Mouse (Mus musculus) hindbrain, embryonic 16.5 days (tissue): ENCODE measurements around the gene Klhl33. TPM values are rescaled to one million over a fixed set of nuclear protein-coding genes. Genes with fewer than 3 reads are reported as not detected.
"Not testable (repeated sequence)": the region's sequence is repeated elsewhere in the genome, so short reads cannot be mapped to it uniquely, and the experiment has no call there.

Experiments
- ATAC-seq: fragments of 200-750 bp; cut with Nextera tagmentation; 2 replicates; pipeline ENCODE4 v1.8.0; 2017; ENCODE audit warnings: moderate TSS enrichment, moderate library complexity
- H3K27ac ChIP-seq: fragments of 300-500 bp; sonication (generic); 2 replicates; pipeline ENCODE4 v1.5.1; 2014; ENCODE audit warnings: low read depth, mild to moderate bottlenecking, control low read depth, low read length, moderate library complexity
- H3K27me3 ChIP-seq: fragments of 300-500 bp; sonication (generic); replicated peaks from 2 replicates; pipeline ENCODE4 v1.6.1; 2014; ENCODE audit warnings: low read length; ENCODE audit not compliant: control insufficient read depth, insufficient read depth
- H3K36me3 ChIP-seq: fragments of 300-500 bp; sonication (generic); 2 replicates; pipeline ENCODE4 v1.6.1; 2014; ENCODE audit warnings: mild to moderate bottlenecking, low read length, moderate library complexity, mixed read lengths; ENCODE audit not compliant: control insufficient read depth, insufficient read depth
- H3K4me1 ChIP-seq: fragments of 300-500 bp; sonication (generic); 2 replicates; pipeline ENCODE4 v1.6.1; 2014; ENCODE audit warnings: low read depth, low read length; ENCODE audit not compliant: control insufficient read depth, insufficient read depth
- H3K4me2 ChIP-seq: fragments of 300-500 bp; sonication (generic); 2 replicates; pipeline ENCODE4 v1.6.1; 2014; ENCODE audit warnings: mild to moderate bottlenecking, low read length, control low read depth, moderate library complexity
- H3K4me3 ChIP-seq: fragments of 300-500 bp; sonication (generic); 2 replicates; pipeline ENCODE4 v1.5.1; 2014; ENCODE audit warnings: mild to moderate bottlenecking, low read length, control low read depth, moderate library complexity
- H3K9ac ChIP-seq: fragments of 300-500 bp; sonication (generic); 2 replicates; pipeline ENCODE4 v1.6.1; 2014; ENCODE audit warnings: low read depth, mild to moderate bottlenecking, control low read depth, low read length, moderate library complexity
- H3K9me3 ChIP-seq: fragments of 300-500 bp; sonication (generic); 2 replicates; pipeline ENCODE4 v1.6.1; 2014; ENCODE audit warnings: mild to moderate bottlenecking, low read length, moderate library complexity; ENCODE audit not compliant: control insufficient read depth
- WGBS: fragments of 180-500 bp; shearing (Covaris S2); extraction: QIAGEN DNeasy Blood & Tissue Kit; methylation state at CpG from one replicate; pipeline ENCODE4 v1.1.7; 2014; 5-methylcytosine and 5-hydroxymethylcytosine counted together
- polyA plus RNA-seq: library from polyadenylated mRNA; unstranded; fragments of >200 nt; fragmentation: Nextera tagmentation; extraction: Ambion mirVana; gene quantifications from 2 replicates; pipeline ENCODE4 v1.2.1, GENCODE M21; 2015

Gene Klhl33
- polyA plus RNA-seq, 1 experiment from 2014 or later = 4.3 TPM

DNA sequence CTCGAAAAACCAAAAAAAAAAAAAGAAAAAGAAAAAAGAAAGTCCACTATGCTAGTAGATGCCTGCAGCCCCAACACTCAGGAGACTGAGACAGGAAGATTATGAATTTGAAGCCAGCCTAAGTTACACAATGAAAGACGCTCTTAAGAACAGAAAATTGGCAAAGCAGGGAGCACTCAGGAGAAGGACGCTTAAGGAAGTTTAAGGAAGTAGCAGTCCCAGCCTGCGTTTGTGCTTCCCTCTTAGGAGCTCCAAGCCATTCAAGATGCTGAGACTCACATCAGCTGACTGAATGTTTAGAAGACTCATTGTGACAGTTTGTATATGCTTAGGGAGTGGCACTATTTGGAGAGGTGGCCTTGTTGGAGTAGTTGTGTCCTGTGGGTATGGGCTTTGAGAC is 10.8 kb upstream of the Klhl33 start:
- peaks cover 2% of the 10 kb centered on the region; the same call in 1 of the 2 replicates for H3K4me1 ChIP-seq
- ATAC-seq = no peak
- 82% methylated on average over 4 of the region's 4 CpGs for WGBS
- no peaks in the 10 kb centered on the region for H3K9me3 ChIP-seq
- H3K9ac ChIP-seq = no peak overlapping the region
- no peak overlapping the region for H3K4me2 ChIP-seq
- H3K4me3 ChIP-seq = no peak overlapping the region
- H3K27me3 ChIP-seq = no peaks in the 10 kb centered on the region
- peaks cover 6% of the 10 kb centered on the region; the same call in 1 of the 2 replicates for H3K36me3 ChIP-seq
- no peak overlapping the region for H3K27ac ChIP-seq

DNA sequence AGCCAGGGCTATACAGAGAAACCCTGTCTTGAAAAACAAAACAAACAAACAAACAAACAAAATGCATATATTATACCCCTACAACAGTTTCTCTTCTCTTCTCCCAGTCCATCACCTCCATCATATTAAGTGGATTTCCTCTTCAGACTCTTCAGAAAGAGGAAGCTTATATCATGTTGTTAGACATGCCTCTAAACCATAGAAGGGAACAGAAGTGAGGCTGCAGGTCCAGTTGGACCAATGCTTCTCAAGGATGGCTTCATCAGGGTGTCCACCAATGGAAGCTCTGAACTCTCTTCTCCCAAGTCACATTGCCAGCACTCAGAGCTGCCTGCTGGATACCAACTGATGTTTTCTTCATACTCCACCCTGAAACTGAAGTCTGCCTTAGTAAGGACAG is 8.0 kb upstream of the Klhl33 start:
- not testable (repeated sequence) for H3K9me3 ChIP-seq, H3K27ac ChIP-seq, H3K4me2 ChIP-seq, H3K36me3 ChIP-seq, H3K9ac ChIP-seq, H3K4me1 ChIP-seq, H3K4me3 ChIP-seq, ATAC-seq, H3K27me3 ChIP-seq

DNA sequence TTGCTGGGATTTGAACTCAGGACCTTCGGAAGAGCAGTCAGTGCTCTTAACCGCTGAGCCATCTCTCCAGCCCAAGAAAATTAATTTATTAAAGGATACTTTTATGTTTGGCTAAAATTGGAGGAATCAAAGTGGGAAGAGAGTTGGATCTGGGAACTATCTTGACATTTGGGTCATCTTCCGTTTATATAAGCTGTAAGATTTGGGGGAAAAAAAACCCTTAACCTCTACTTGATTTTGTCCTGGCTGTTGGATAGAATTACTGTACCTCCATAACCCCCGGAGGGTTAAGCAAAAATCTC is 7.5 kb upstream of the Klhl33 start:
- no peak overlapping the region for H3K4me3 ChIP-seq
- H3K9me3 ChIP-seq = no peaks in the 10 kb centered on the region
- ATAC-seq = no peak
- H3K4me1 ChIP-seq = peaks cover 2% of the 10 kb centered on the region; the same call in 1 of the 2 replicates
- no peak overlapping the region for H3K4me2 ChIP-seq
- H3K36me3 ChIP-seq = no peaks in the 10 kb centered on the region
- no peak overlapping the region for H3K9ac ChIP-seq
- WGBS = 87% methylated on average over 4 of the region's 4 CpGs
- no peak overlapping the region for H3K27ac ChIP-seq
- no peaks in the 10 kb centered on the region for H3K27me3 ChIP-seq

DNA sequence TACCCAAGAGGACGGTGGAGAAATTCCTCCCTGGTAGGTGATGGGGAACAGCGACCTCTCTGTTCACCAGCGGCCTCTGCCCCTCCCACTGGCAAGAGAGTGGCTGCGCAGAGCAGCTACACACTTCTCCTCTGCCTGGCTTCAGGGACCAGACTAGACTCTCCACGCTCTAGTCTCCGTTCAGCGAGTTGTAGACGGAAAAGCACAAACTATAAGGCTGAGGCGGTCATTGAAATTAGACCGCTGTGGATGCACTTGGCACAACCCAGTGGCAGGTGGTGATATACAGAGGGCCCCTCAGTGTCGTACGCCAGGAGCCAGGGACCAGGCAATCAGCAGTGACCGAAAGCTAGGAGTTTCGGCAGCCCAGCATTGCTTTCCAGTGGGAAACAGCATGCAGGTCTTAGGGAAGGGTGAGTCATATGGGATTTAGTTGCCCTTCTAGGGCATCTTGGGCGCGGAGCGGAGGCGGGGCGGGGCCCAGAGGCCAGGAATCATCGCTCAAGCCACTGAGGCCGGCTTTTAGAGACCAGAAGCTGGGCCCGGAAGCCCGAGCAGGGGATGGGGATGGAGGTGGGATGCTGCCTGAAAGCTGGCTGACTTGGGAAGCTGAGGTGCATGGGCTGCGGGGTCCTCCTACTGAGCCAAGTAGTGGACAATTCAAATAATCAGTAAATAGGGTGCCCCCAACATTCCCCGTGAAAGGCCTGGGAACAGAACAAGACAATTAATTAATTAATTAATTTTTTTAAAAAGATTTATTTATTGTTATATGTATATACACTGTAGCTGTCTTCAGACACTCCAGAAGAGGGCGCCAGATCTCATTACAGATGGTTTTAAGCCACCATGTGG is 6.9 kb upstream of the Klhl33 start:
- peak overlapping the region; percentile 69 for H3K27ac ChIP-seq
- H3K4me2 ChIP-seq = peak overlapping the region; percentile 64
- no peaks in the 10 kb centered on the region for H3K9me3 ChIP-seq
- H3K27me3 ChIP-seq = no peaks in the 10 kb centered on the region
- 2% methylated on average over 26 of the region's 26 CpGs for WGBS
- H3K4me1 ChIP-seq = peaks cover 2% of the 10 kb centered on the region; the same call in 1 of the 2 replicates
- ATAC-seq = peak; percentile 94
- H3K4me3 ChIP-seq = peak overlapping the region; percentile 41
- H3K36me3 ChIP-seq = no peaks in the 10 kb centered on the region
- H3K9ac ChIP-seq = peak overlapping the region; percentile 60

DNA sequence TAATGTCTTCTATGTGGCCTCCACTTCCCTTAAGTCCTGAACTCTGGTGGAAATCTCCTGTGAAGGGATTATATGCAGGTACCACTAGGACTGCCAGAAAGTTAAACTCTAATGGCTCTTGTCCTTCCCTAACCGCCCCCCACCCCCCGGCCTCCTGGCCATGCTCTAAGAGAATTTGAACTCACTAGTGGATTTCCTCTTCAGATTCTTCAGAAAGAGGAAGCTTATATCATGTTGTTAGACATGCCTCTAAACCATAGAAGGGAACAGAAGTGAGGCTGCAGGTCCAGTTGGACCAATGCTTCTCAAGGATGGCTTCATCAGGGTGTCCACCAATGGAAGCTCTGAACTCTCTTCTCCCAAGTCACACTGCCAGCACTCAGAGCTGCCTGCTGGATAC is 685 bp upstream of the Klhl33 start:
- H3K9ac ChIP-seq, ATAC-seq, H3K36me3 ChIP-seq, H3K4me3 ChIP-seq, H3K27ac ChIP-seq, H3K27me3 ChIP-seq, H3K9me3 ChIP-seq, H3K4me1 ChIP-seq, H3K4me2 ChIP-seq: not testable (repeated sequence)
- 92% methylated on average over 2 of the region's 2 CpGs for WGBS

DNA sequence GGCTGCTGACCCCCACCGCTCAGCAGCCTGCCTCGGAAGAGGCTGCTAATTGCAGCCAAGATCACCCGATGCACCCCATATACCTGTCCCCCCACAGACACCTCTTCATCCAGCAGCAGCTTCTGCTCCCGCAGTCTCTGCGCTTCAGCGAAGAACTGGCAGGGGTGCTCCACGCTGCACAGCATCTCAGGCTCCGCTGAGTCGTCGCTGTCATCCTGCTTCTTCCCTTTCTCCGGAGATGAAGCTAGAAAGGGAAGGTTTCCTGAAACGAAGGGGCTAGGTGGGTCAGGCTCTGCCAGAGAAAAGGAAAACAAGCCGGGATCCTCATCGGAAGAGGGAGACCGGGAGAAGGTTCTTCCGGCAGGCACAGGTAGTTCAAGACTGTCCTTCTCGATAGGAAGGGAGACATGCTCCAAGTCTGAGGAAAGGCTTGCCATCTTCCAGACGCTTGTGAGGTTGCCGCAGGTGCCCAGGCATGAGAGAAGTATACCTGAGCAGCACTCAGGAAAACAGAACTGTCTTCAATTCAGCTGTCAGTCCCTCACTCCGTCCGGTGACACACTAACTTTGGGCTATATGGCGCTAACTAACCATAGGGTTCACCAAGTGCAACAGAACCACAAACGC is 447 bp downstream of the Klhl33 start:
- Histone ChIP-seq H3K4me1 (peaks cover 6% of the 10 kb centered on the region; the same call in 1 of the 2 replicates), H3K4me2 (peak overlapping the region; percentile 95), H3K27me3 (no peaks in the 10 kb centered on the region), H3K36me3 (no peaks in the 10 kb centered on the region), H3K4me3 (peak overlapping the region; percentile 55), H3K27ac (peak overlapping the region; percentile 26), H3K9me3 (no peaks in the 10 kb centered on the region), H3K9ac (peak overlapping the region; percentile 76)
- ATAC-seq = peak; percentile 86
- WGBS = 18% methylated on average over 23 of the region's 23 CpGs

DNA sequence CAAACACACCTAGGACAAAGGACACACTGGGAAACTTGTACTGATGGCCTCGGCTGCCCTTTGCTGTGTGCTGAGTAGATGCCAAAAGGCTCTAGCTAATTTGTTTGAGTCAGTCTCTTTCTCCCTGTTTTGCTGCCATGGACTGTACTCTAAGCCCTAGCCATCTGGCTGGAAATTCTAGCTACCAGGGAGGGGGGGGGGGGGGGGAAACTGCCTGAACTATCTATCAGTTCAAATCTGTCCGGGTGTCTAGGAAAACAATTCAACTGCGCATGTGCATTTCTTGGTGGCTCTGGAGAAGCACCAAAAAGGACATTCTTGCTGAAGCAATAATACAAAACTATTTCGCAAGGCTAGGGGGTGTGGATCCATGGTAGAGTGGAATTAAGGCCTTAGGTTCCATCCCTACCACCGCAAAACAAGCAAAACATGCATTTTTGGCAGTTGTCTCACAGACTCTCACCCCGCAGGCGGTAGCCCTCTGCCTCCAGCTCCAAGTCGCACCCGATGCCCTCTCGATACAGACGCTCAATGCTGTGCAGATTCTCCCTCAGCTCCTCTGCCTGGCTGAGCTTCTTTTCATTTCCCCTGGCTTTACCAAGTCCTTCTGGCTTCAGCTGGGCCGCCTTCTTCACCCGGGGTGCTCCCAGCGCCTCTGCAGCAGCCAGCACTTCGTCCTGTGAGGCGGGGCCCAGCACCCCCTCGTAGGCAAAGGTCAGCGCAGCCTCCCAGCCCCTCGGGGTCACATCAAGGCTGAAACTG is 1.1 kb downstream of the Klhl33 start:
- peak; percentile 70 for ATAC-seq

DNA sequence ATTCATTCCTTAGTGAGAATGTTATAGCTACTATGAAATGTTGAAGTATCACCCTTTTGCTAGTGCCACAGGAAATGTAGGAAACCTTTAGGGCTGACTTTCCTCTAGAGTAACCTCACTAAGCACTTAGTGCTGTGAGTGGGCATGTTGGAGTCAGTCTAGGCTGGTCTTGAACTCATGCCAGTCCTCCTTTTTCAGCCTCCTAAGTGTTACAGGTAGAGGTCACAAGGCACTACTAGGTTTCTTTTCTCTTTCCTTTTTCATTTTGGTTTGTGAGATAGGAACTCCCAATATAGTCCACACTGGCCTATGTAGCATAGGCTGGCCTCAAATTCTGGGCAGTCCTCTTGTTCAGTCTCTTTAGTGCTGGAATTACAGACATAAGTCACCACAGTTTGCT is 1.9 kb downstream of the Klhl33 start:
- no peak overlapping the region for H3K4me2 ChIP-seq
- no peak overlapping the region; the same call in 1 of the 2 replicates for H3K27ac ChIP-seq
- H3K9me3 ChIP-seq = no peaks in the 10 kb centered on the region
- no peaks in the 10 kb centered on the region for H3K27me3 ChIP-seq
- no peak overlapping the region for H3K4me3 ChIP-seq
- H3K36me3 ChIP-seq = no peaks in the 10 kb centered on the region
- H3K4me1 ChIP-seq = peaks cover 6% of the 10 kb centered on the region; the same call in 1 of the 2 replicates
- H3K9ac ChIP-seq = no peak overlapping the region
- ATAC-seq = no peak

More for the DNA sequence above, 1.1 kb downstream of the Klhl33 start:
- no peaks in the 10 kb centered on the region for H3K27me3 ChIP-seq
- H3K4me2 ChIP-seq = peak overlapping the region; percentile 95
- H3K36me3 ChIP-seq = no peaks in the 10 kb centered on the region
- H3K4me3 ChIP-seq = peak overlapping the region; percentile 55
- H3K9me3 ChIP-seq = no peaks in the 10 kb centered on the region
- peak overlapping the region; percentile 76 for H3K9ac ChIP-seq
- WGBS = 14% methylated on average over 19 of the region's 19 CpGs
- peaks cover 6% of the 10 kb centered on the region; the same call in 1 of the 2 replicates for H3K4me1 ChIP-seq
- peak overlapping the region; percentile 26 for H3K27ac ChIP-seq
